Mouse (Mus musculus): ENCODE measurements around the gene F3.

DNA sequence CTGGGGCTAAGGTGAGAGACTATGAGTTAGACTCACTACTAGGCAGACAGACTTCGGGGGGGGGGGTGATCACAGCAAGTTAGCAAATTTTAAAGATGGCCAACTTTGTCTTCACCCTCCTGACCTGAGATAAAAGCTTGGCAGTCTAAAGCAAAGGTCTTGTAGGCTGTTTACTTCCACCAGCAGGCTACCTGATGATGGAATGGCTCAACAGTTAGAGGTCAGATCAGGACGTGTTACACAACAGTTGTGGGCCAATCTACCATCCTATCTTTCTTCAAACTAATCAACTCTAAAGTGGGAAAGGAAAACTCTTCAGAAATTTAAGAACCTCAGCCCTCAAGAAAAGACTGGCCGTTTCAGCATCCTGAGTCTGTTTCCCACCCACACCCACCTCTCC, 43.1 kb upstream of the F3 start:
- TF ChIP-seq POLR2A (IDR thresholded peaks at IDR 0.05; ENCODE audit: low read depth, low read length) (no peak), TBP (conservative IDR thresholded peaks at IDR 0.05; ENCODE audit: low read depth, low read length) (no peak), CTCF (conservative IDR thresholded peaks at IDR 0.05 in 1 of 2, IDR thresholded peaks at IDR 0.05 in 1 of 2; ENCODE audit: low read depth in 2 of 2, low read length in 2 of 2) (no peak)
